15 mouse cellular contexts compared by ENCODE assay signal in genomic region chr5:89151076-89151475, GRCm38 (mm10).
"Had no signal": no experiment of that assay in that cellular context is flagged by ENCODE, and none has a peak within 500 bp of the region (broad histone marks: within the 10 kb centered on the region; RNA-seq: fewer than 3 reads in every experiment).

No protein-coding gene starts in this region.

- H3K27me3 ChIP-seq: liver, embryonic 13.5 days; liver, embryonic 15.5 days; megakaryocyte, embryonic 14.5 days; midbrain, embryonic 13.5 days; midbrain, embryonic 15.5 days; neural tube, embryonic 12.5 days had no signal

- H3K4me1 ChIP-seq: liver, embryonic 13.5 days; liver, embryonic 15.5 days; megakaryocyte, embryonic 14.5 days; midbrain, embryonic 13.5 days; midbrain, embryonic 15.5 days had no signal

- ATAC-seq: midbrain, embryonic 13.5 days; midbrain, embryonic 15.5 days had no signal

- H3K9me3 ChIP-seq: liver, embryonic 13.5 days; liver, embryonic 15.5 days; megakaryocyte, embryonic 14.5 days; midbrain, embryonic 13.5 days; midbrain, embryonic 15.5 days; neural tube, embryonic 12.5 days had no signal

- DNase-seq: liver; liver, embryonic 13.5 days; right cerebral cortex, postnatal 14 days; spleen, adult 18-20 months; thymus, adult 18-20 months; thymus, postnatal 14 days; thymus, postnatal 36 days had no signal

- H3K36me3 ChIP-seq: liver, embryonic 13.5 days; liver, embryonic 15.5 days; midbrain, embryonic 13.5 days; midbrain, embryonic 15.5 days; neural tube, embryonic 12.5 days had no signal

- H3K4me3 ChIP-seq: liver, embryonic 13.5 days; liver, embryonic 15.5 days; megakaryocyte, embryonic 14.5 days; midbrain, embryonic 13.5 days; midbrain, embryonic 15.5 days; neural tube, embryonic 12.5 days had no signal

- H3K9ac ChIP-seq: liver, embryonic 13.5 days; liver, embryonic 15.5 days; midbrain, embryonic 13.5 days; midbrain, embryonic 15.5 days; neural tube, embryonic 12.5 days had no signal

- H3K4me2 ChIP-seq: liver, embryonic 11.5 days; liver, embryonic 13.5 days; liver, embryonic 15.5 days; midbrain, embryonic 11.5 days; midbrain, embryonic 13.5 days; midbrain, embryonic 15.5 days; neural tube, embryonic 12.5 days had no signal

- H3K27ac ChIP-seq: liver, embryonic 13.5 days; liver, embryonic 15.5 days; macrophage; midbrain, embryonic 13.5 days; midbrain, embryonic 15.5 days; neural tube, embryonic 12.5 days had no signal
